Mouse (Mus musculus) kidney, postnatal 0 days (tissue): Measurements from ENCODE around the gene Slamf8. TPM values are rescaled to one million over a fixed set of nuclear protein-coding genes. Genes with fewer than 3 reads are reported as not detected.

Source experiments
- ATAC-seq: fragments of 200-750 bp; cut with Nextera tagmentation; replicated peaks from 2 replicates; pipeline ENCODE4 v1.8.0; 2017; ENCODE audit warnings: low read depth, moderate number of reproducible peaks, moderate TSS enrichment, moderate library complexity; ENCODE audit not compliant: low FRiP score
- DNase-seq: peaks from one replicate; pipeline ENCODE4 v3.0.0-alpha.2; 2016; ENCODE audit warnings: low spot score
- H3K27ac ChIP-seq: fragments of 300-500 bp; sonication (generic); 2 replicates; pipeline ENCODE4 v1.5.1; 2014; ENCODE audit warnings: mild to moderate bottlenecking
- H3K27me3 ChIP-seq: fragments of 300-500 bp; sonication (generic); 2 replicates; pipeline ENCODE4 v1.6.1; 2014; ENCODE audit warnings: low read length, mixed read lengths; ENCODE audit not compliant: insufficient read depth
- H3K36me3 ChIP-seq: fragments of 300-500 bp; sonication (generic); 2 replicates; pipeline ENCODE4 v1.6.1; 2014; ENCODE audit warnings: low read length, mixed read lengths; ENCODE audit not compliant: insufficient read depth
- H3K4me1 ChIP-seq: fragments of 300-500 bp; sonication (generic); replicated peaks from 2 replicates; pipeline ENCODE4 v1.6.1; 2014; ENCODE audit warnings: antibody characterized with exemption, low read length, mixed read lengths; ENCODE audit not compliant: insufficient read depth
- H3K4me2 ChIP-seq: fragments of 300-500 bp; sonication (generic); 2 replicates; pipeline ENCODE4 v1.6.1; 2014; ENCODE audit warnings: mild to moderate bottlenecking, low read length, moderate library complexity, mixed read lengths
- H3K4me3 ChIP-seq: fragments of 300-500 bp; sonication (generic); replicated peaks from 2 replicates; pipeline ENCODE4 v1.5.1; 2014; ENCODE audit warnings: low read depth, low read length
- H3K9ac ChIP-seq: fragments of 300-500 bp; sonication (generic); 2 replicates; pipeline ENCODE4 v1.6.1; 2014; ENCODE audit warnings: low read depth, low read length
- H3K9me3 ChIP-seq: fragments of 300-500 bp; sonication (generic); replicated peaks from 2 replicates; pipeline ENCODE4 v1.6.1; 2016; ENCODE audit warnings: low read length, inconsistent platforms, mixed read lengths
- CTCF ChIP-seq: IDR thresholded peaks from 2 replicates; pipeline ENCODE4 v1.5.1; 2016; ENCODE audit warnings: antibody characterized with exemption, low read depth, mild to moderate bottlenecking, moderate library complexity
- WGBS: fragments of 180-500 bp; shearing (Covaris S2); extraction: QIAGEN DNeasy Blood & Tissue Kit; methylation state at CpG from one replicate; pipeline ENCODE4 v1.1.7; 2014; 5-methylcytosine and 5-hydroxymethylcytosine counted together
- polyA plus RNA-seq: library from polyadenylated mRNA; unstranded; fragments of >200 nt; fragmentation: Nextera tagmentation; extraction: Ambion mirVana; gene quantifications from 2 replicates; pipeline ENCODE4 v1.2.1, GENCODE M21; 2015

Gene Slamf8
- polyA plus RNA-seq, 1 experiment from 2014 or later = 0.16 TPM

DNA sequence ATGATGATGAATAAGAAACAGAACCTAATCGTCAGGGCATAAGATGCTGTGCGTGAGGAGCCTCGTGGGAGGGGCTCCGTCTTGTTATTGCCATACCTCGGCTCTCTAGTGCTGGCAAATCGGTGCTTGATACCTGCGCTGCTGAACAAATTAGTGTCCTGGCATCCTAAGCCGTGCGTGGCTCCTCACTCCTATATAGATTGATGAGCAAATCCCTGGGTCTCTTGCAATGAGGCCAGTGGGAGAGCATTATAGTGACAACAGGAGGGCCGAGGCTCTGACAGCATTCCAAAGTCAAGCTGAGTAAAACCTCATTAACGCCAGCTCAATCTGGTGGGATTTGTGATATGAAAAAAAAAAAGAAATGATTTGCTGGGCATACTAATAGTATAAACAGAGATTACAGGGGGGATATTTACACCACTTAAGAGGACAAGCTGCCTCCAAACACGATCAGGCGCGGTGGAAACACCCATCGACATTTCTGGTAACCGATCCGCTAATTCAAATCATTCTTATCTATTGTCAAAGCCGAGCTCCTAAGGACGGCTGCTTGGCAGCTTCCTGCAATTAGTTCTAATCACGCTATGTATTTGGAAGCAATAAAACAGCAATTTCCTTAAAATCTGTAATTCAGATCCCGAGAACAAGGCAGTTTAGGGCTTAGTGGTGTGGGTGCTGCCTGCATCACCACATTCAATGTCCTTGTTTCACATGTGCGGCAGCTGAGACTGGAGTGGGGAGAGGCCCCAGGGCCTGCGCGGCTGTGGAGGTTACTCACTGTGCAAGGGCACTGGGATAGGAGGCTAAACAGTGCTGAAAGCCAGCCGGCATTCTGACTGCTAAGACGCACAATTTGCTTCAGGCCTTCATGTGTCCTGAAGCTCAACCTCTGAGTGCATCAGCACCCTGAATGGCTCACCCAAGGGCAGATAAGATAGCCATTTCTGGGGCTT is 4.5 kb downstream of the Slamf8 start:
- no peaks in the 10 kb centered on the region for H3K9me3 ChIP-seq
- H3K4me2 ChIP-seq = no peak overlapping the region
- TF ChIP-seq CTCF = no peak
- no peak overlapping the region for H3K27ac ChIP-seq
- H3K4me1 ChIP-seq = no peaks in the 10 kb centered on the region
- no peaks in the 10 kb centered on the region for H3K27me3 ChIP-seq
- H3K36me3 ChIP-seq = no peaks in the 10 kb centered on the region
- DNase-seq = no peak
- no peak overlapping the region for H3K4me3 ChIP-seq
- 33% methylated on average over 26 of the region's 26 CpGs for WGBS
- H3K9ac ChIP-seq = no peak overlapping the region
- no peak for ATAC-seq

GRCm38 (mm10) chr1:172585026-172585425 is 5.3 kb downstream of the Slamf8 start:
- Histone ChIP-seq H3K36me3 (no peaks in the 10 kb centered on the region), H3K27ac (no peak overlapping the region), H3K4me1 (no peaks in the 10 kb centered on the region), H3K4me3 (no peak overlapping the region), H3K9me3 (no peaks in the 10 kb centered on the region), H3K27me3 (no peaks in the 10 kb centered on the region), H3K9ac (no peak overlapping the region), H3K4me2 (no peak overlapping the region)
- WGBS = 43% methylated on average over 4 of the region's 4 CpGs
- no peak for DNase-seq
- no peak for ATAC-seq
- TF ChIP-seq CTCF = no peak

DNA sequence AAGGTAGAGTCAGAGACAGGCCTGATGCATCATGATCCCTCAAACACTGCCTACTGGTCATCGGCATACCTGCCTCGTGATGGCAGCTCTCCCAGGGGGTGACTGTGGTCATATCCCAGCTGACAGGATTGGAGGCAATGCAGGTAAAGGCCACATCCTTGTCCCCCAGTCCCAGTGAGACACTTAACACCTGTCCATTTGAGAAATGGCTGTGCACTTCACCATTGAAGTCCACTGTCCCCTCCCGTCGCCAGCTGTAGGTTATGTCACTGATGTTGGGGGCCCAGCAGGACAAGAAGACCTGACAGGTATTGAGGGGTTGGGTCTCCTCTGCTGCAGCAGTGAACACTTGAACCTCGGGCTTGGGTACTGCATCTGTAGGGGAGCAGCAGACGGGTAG is 6.1 kb downstream of the Slamf8 start:
- no peak overlapping the region for H3K4me2 ChIP-seq
- H3K9me3 ChIP-seq = no peaks in the 10 kb centered on the region
- no peaks in the 10 kb centered on the region for H3K36me3 ChIP-seq
- 80% methylated on average over 6 of the region's 6 CpGs for WGBS
- no peaks in the 10 kb centered on the region for H3K4me1 ChIP-seq
- H3K27me3 ChIP-seq = no peaks in the 10 kb centered on the region
- ATAC-seq (no peak), DNase-seq (no peak)
- TF ChIP-seq CTCF = no peak
- no peak overlapping the region for H3K9ac ChIP-seq
- no peak overlapping the region for H3K4me3 ChIP-seq
- H3K27ac ChIP-seq = no peak overlapping the region

DNA sequence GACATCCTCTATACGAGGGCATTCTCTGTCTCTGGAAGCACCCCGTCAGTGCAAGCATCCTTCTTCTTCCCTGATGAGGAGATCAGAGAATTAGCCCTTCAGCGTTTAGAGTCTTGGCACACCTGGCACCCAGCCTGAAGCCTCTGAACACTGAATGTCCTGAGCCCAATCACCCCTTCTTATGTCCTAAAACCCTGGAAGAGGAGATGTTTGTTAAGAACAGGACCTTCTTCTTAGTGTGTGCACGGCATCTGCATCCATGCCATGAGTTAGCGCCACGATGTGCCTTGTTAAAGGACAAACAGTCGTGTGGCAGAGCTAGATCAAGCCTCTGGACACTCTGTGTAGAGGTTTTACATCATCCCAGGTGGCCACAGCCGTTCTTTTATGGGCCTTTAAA is 7.9 kb downstream of the Slamf8 start:
- 79% methylated on average over 8 of the region's 8 CpGs for WGBS
- TF ChIP-seq CTCF = no peak
- H3K27ac ChIP-seq = no peak overlapping the region
- ATAC-seq (no peak), DNase-seq (no peak)
- H3K9me3 ChIP-seq = no peaks in the 10 kb centered on the region
- no peak overlapping the region for H3K4me3 ChIP-seq
- H3K9ac ChIP-seq = no peak overlapping the region
- H3K4me2 ChIP-seq = no peak overlapping the region
- H3K4me1 ChIP-seq = no peaks in the 10 kb centered on the region
- H3K27me3 ChIP-seq = no peaks in the 10 kb centered on the region
- no peaks in the 10 kb centered on the region for H3K36me3 ChIP-seq

DNA sequence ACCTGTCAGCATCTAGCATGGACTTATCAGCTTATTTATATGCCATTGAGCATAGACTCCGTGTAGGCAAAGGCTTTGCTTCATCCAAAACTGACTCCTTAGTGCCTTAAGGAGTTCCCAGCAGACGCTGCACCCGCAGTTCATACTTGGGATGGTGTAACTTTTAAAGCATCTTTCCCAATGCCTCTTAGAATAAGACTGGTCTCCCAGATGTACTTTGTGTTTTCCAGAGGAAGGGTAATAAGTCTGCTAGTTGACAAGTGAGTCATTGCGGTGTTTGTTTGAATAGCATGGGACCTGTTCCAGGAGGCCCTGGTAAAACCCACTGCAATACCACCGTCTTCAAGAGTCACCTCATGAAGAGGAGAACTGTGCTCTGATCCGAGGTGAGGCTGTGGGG is 10.3 kb downstream of the Slamf8 start:
- DNase-seq (no peak), ATAC-seq (no peak)
- WGBS = 62% methylated on average over 6 of the region's 6 CpGs

GRCm38 (mm10) chr1:172567758-172568157 is 22.6 kb downstream of the Slamf8 start:
- Histone ChIP-seq H3K4me2 (no peak overlapping the region), H3K4me3 (no peak overlapping the region), H3K9me3 (no peaks in the 10 kb centered on the region), H3K27ac (no peak overlapping the region), H3K4me1 (no peaks in the 10 kb centered on the region), H3K27me3 (no peaks in the 10 kb centered on the region), H3K9ac (no peak overlapping the region), H3K36me3 (no peaks in the 10 kb centered on the region)
- ATAC-seq = no peak
- TF ChIP-seq CTCF = no peak
- no peak for DNase-seq
- WGBS = 64% methylated on average over 4 of the region's 4 CpGs

More for the DNA sequence above, 10.3 kb downstream of the Slamf8 start:
- H3K27me3 ChIP-seq = no peaks in the 10 kb centered on the region
- H3K27ac ChIP-seq = no peak overlapping the region
- H3K9ac ChIP-seq = no peak overlapping the region
- no peaks in the 10 kb centered on the region for H3K9me3 ChIP-seq
- TF ChIP-seq CTCF = no peak
- no peak overlapping the region for H3K4me3 ChIP-seq
- no peak overlapping the region for H3K4me2 ChIP-seq
- H3K4me1 ChIP-seq = no peaks in the 10 kb centered on the region
- H3K36me3 ChIP-seq = no peaks in the 10 kb centered on the region
